Mouse (Mus musculus) cerebellum, adult 2 months (tissue): ENCODE data around the gene Cacng1.

Experiments
- CTCF ChIP-seq: fragments of 200-500 bp; IDR thresholded peaks from 2 replicates; pipeline ENCODE4 v1.5.1; 2011; ENCODE audit warnings: low read depth, mild to moderate bottlenecking, control low read depth, low read length, moderate library complexity, borderline replicate concordance; ENCODE audit not compliant: insufficient read depth
- POLR2A ChIP-seq: fragments of 200-500 bp; IDR thresholded peaks from 2 replicates; pipeline ENCODE4 v1.6.1; 2011; ENCODE audit warnings: low read length, control low read depth, borderline replicate concordance; ENCODE audit not compliant: insufficient read depth

GRCm38 (mm10) chr11:107674601-107675000 lies 41.7 kb downstream of the Cacng1 start:
- TF ChIP-seq CTCF, result no peak
- TF ChIP-seq POLR2A, result no peak
